Mouse (Mus musculus): Measurements from ENCODE around the gene Ctsw.
A peak's percentile ranks its signal among the peaks of the same experiment; 100 is the strongest.

Gene Ctsw

GRCm38 (mm10) chr19:5487768-5488550, 19.7 kb upstream of the Ctsw start, which contains the start of gene Mus81:
Gene Mus81, minus strand, starts transcription at chr19:5488402.
- peak; percentile 91 for DNase-seq (ENCODE audit: low read depth)

GRCm38 (mm10) chr19:5486771-5487170, 18.5 kb upstream of the Ctsw start:
- DNase-seq (ENCODE audit: low read depth) = no peak

- DNase-seq (ENCODE audit: low read depth) = no peak
Measured at GRCm38 (mm10) chr19:5486286-5486685, 18.0 kb upstream of the Ctsw start.

GRCm38 (mm10) chr19:5485821-5486220, 17.5 kb upstream of the Ctsw start:
- DNase-seq (ENCODE audit: low read depth) = no peak

- no peak for DNase-seq (ENCODE audit: low read depth)
Measured at GRCm38 (mm10) chr19:5485371-5485770, 17.1 kb upstream of the Ctsw start.

GRCm38 (mm10) chr19:5484496-5484895, 16.2 kb upstream of the Ctsw start:
- DNase-seq (ENCODE audit: low read depth) = no peak

- no peak for DNase-seq (ENCODE audit: low read depth)
Measured at GRCm38 (mm10) chr19:5483386-5484359, 15.4 kb upstream of the Ctsw start.

GRCm38 (mm10) chr19:5481398-5481797, 13.1 kb upstream of the Ctsw start:
- no peak for DNase-seq (ENCODE audit: low read depth)

- no peak for DNase-seq (ENCODE audit: low read depth)
Measured at GRCm38 (mm10) chr19:5480016-5480415, 11.7 kb upstream of the Ctsw start.

- DNase-seq (ENCODE audit: low read depth) = no peak
Measured at GRCm38 (mm10) chr19:5477668-5478300, 9.5 kb upstream of the Ctsw start.

- DNase-seq (ENCODE audit: low read depth) = no peak
Measured at GRCm38 (mm10) chr19:5477004-5477667, 8.8 kb upstream of the Ctsw start.

- no peak for DNase-seq (ENCODE audit: low read depth)
Measured at GRCm38 (mm10) chr19:5475069-5475714, 6.9 kb upstream of the Ctsw start.

- no peak for DNase-seq (ENCODE audit: low read depth)
Measured at GRCm38 (mm10) chr19:5474281-5475068, 6.2 kb upstream of the Ctsw start.

- DNase-seq (ENCODE audit: low read depth) = peak; percentile 68
Measured at GRCm38 (mm10) chr19:5473720-5474119, 5.4 kb upstream of the Ctsw start, which contains the start of gene Efemp2. Gene Efemp2, plus strand, starts transcription at chr19:5473954.

GRCm38 (mm10) chr19:5472857-5473256, 4.5 kb upstream of the Ctsw start:
- no peak for DNase-seq (ENCODE audit: low read depth)

- no peak for DNase-seq (ENCODE audit: low read depth)
Measured at GRCm38 (mm10) chr19:5471846-5472245, 3.5 kb upstream of the Ctsw start.

- DNase-seq (ENCODE audit: low read depth) = no peak
Measured at GRCm38 (mm10) chr19:5466916-5467500, 1.3 kb downstream of the Ctsw start.

GRCm38 (mm10) chr19:5465037-5465436, 3.3 kb downstream of the Ctsw start:
- DNase-seq (ENCODE audit: low read depth) = no peak

- no peak for DNase-seq (ENCODE audit: low read depth)
Measured at GRCm38 (mm10) chr19:5463791-5464562, 4.3 kb downstream of the Ctsw start.
